Mouse (Mus musculus) heart, embryonic 15.5 days (tissue): ENCODE measurements around the gene Mill2. TPM values are rescaled to one million over a fixed set of nuclear protein-coding genes. Genes with fewer than 3 reads are reported as not detected.

Experiments
- ATAC-seq: fragments of 200-750 bp; cut with Nextera tagmentation; replicated peaks from 2 replicates; pipeline ENCODE4 v1.8.0; 2017; ENCODE audit warnings: low read depth, moderate TSS enrichment; ENCODE audit not compliant: insufficient number of reproducible peaks, insufficient read depth, low FRiP score
- H3K27ac ChIP-seq: fragments of 300-500 bp; sonication (generic); 2 replicates; pipeline ENCODE4 v1.5.1; 2015; ENCODE audit warnings: mild to moderate bottlenecking, inconsistent platforms
- H3K27me3 ChIP-seq: fragments of 300-500 bp; sonication (generic); 2 replicates; pipeline ENCODE4 v1.6.1; 2015; ENCODE audit warnings: inconsistent platforms
- H3K36me3 ChIP-seq: fragments of 300-500 bp; sonication (generic); 2 replicates; pipeline ENCODE4 v1.6.1; 2015; ENCODE audit warnings: mild to moderate bottlenecking, inconsistent platforms
- H3K4me1 ChIP-seq: fragments of 300-500 bp; sonication (generic); replicated peaks from 2 replicates; pipeline ENCODE4 v1.6.1; 2015; ENCODE audit warnings: inconsistent platforms
- H3K4me2 ChIP-seq: fragments of 300-500 bp; sonication (generic); 2 replicates; pipeline ENCODE4 v1.6.1; 2015; ENCODE audit warnings: inconsistent platforms, mild to moderate bottlenecking, moderate library complexity
- H3K4me3 ChIP-seq: fragments of 300-500 bp; sonication (generic); 2 replicates; pipeline ENCODE4 v1.5.1; 2015; ENCODE audit warnings: mild to moderate bottlenecking, inconsistent platforms
- H3K9ac ChIP-seq: fragments of 300-500 bp; sonication (generic); 2 replicates; pipeline ENCODE4 v1.6.1; 2015; ENCODE audit warnings: mild to moderate bottlenecking, inconsistent platforms
- H3K9me3 ChIP-seq: fragments of 300-500 bp; sonication (generic); replicated peaks from 2 replicates; pipeline ENCODE4 v1.6.1; 2016; ENCODE audit warnings: inconsistent platforms
- WGBS: fragments of 180-500 bp; shearing (Covaris S2); methylation state at CpG from one replicate; pipeline ENCODE4 v1.1.7; 2015; ENCODE audit warnings: mixed read lengths; 5-methylcytosine and 5-hydroxymethylcytosine counted together
- polyA plus RNA-seq: library from polyadenylated mRNA; unstranded; fragments of >200 nt; fragmentation: Nextera tagmentation; extraction: Ambion mirVana; gene quantifications from 2 replicates; pipeline ENCODE4 v1.2.1, GENCODE M21; 2015

The Mill2 gene
- polyA plus RNA-seq, 1 experiment from 2014 or later = 0.54 TPM

DNA sequence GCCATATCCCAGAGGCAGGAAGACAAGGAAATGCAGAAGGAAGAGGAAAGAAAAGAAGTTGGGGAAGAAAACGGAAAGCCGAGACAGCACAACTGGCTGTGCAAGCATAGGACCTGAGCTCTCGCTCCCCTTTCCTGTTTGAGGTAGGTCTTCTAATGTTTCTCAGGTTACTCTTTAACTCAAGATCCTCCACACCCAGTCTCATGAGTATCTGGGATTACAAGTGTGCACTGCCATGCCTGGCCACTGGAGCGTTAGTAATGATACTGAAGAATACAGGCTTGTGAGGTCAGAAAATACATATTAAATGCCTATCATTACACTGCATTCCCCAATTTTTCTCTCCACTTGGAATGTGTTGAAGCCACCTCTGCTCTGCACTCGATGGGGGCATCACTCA, 35.6 kb downstream of the Mill2 start:
- ATAC-seq = no peak
- Histone ChIP-seq H3K36me3 (no peaks in the 10 kb centered on the region), H3K27me3 (peaks cover 16% of the 10 kb centered on the region), H3K9me3 (no peaks in the 10 kb centered on the region), H3K27ac (no peak overlapping the region), H3K4me1 (peaks cover 4% of the 10 kb centered on the region; the same call in 1 of the 2 replicates), H3K4me2 (no peak overlapping the region), H3K4me3 (no peak overlapping the region), H3K9ac (no peak overlapping the region)
- WGBS = 77% methylated on average over 5 of the region's 5 CpGs

DNA sequence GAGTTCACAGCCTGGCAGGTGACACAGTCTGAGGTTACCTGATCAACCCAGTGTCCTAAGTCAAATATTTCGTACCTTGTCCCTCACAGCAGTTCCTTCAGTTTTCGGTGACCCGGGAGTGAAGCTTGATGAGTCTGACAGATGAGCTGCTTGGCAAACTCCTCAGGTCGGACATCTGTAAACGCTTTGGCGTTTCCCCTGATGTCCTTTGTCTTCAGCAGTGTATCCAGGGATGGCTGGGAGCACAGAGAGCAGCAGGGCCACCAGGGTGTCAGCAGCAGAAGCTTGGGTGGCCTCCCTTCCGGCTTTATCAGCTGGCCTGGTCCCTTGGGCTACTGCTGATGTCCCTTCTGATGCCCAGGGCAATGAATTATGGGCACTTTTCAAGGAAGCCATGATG, 38.9 kb downstream of the Mill2 start:
- no peak for ATAC-seq
- peaks cover 6% of the 10 kb centered on the region; the same call in 1 of the 2 replicates for H3K27me3 ChIP-seq
- no peak overlapping the region for H3K4me2 ChIP-seq
- no peak overlapping the region for H3K9ac ChIP-seq
- no peak overlapping the region for H3K4me3 ChIP-seq
- no peaks in the 10 kb centered on the region for H3K4me1 ChIP-seq
- no peaks in the 10 kb centered on the region for H3K36me3 ChIP-seq
- WGBS = 60% methylated on average over 7 of the region's 7 CpGs
- no peaks in the 10 kb centered on the region for H3K9me3 ChIP-seq
- no peak overlapping the region for H3K27ac ChIP-seq

DNA sequence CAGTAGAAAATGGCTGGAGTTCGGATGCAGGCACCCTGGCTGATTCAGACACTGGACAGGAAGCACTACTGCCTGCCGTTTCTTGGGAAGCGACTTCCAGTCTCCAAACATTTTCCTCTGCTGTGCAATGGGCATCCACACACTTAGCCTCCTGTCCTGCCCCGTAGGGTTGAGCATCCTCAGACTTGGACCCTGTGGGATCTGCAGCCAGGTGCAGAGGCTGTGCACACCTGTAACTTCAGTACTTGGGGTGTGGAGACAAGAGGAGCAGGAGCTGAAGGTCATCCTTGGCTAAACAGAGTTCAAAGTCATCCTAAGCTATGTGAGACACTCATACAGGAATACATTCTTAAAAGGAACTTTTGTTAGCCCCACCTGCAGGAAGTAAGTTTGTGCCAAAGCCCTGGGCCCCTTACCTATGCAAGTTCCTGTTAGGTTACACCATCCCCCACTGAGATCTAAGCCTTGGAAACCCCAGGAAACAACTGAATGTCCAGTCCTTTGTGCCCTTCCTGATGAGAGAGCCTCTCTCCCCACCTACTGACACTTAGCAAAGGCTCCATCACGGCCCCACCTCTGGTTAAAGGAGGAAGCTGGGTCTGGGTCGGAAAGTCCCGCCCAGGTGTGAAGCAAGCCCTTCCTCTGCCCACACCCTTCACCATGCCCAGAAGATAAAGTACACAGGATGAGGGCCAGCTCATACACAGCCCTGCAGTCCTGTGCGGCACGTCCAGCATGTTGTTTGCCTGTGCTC, 44.4 kb downstream of the Mill2 start:
- Histone ChIP-seq H3K4me2 (no peak overlapping the region), H3K27ac (no peak overlapping the region), H3K4me3 (no peak overlapping the region), H3K27me3 (no peaks in the 10 kb centered on the region), H3K4me1 (0 out of 2 replicates have a peak, but pooled peaks cover 6% of the 10 kb centered on the region), H3K9ac (no peak overlapping the region), H3K9me3 (no peaks in the 10 kb centered on the region), H3K36me3 (no peaks in the 10 kb centered on the region)
- 41% methylated on average over 9 of the region's 9 CpGs for WGBS
- 0 out of 2 replicates have a peak, but pooled peaks have one; percentile 29 for ATAC-seq

DNA sequence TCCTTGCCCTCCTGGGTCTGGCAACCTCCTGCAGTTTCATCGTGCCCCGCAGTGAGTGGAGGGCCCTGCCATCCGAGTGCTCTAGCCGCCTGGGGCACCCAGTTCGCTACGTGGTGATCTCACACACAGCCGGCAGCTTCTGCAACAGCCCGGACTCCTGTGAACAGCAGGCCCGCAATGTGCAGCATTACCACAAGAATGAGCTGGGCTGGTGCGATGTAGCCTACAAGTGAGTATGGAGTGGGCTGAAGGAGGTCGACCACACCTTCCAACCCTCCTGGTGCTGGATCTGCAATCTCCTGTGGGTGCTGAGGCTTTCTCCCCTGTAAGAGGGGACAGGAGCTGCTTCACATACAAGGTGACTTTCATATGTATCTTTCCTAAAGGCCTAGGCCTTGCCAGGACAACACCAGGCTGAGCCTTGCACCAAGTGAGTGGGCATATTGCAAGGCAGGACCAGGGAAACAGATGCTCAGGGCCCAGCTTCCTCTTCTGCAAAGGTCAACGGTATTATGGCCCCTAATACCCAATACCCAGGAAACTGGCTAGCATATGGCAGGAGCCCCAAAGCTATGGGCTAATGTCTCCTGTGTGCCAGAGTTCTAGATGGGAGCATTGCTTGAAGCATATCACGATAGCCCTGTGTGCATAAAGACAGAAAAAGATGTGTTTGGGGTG, 45.1 kb downstream of the Mill2 start:
- H3K9ac ChIP-seq = no peak overlapping the region
- 45% methylated on average over 13 of the region's 13 CpGs for WGBS
- no peak overlapping the region for H3K4me2 ChIP-seq
- 0 out of 2 replicates have a peak, but pooled peaks cover 6% of the 10 kb centered on the region for H3K4me1 ChIP-seq
- H3K27ac ChIP-seq = no peak overlapping the region
- H3K36me3 ChIP-seq = no peaks in the 10 kb centered on the region
- H3K27me3 ChIP-seq = no peaks in the 10 kb centered on the region
- no peak for ATAC-seq
- no peak overlapping the region for H3K4me3 ChIP-seq
- H3K9me3 ChIP-seq = no peaks in the 10 kb centered on the region

DNA sequence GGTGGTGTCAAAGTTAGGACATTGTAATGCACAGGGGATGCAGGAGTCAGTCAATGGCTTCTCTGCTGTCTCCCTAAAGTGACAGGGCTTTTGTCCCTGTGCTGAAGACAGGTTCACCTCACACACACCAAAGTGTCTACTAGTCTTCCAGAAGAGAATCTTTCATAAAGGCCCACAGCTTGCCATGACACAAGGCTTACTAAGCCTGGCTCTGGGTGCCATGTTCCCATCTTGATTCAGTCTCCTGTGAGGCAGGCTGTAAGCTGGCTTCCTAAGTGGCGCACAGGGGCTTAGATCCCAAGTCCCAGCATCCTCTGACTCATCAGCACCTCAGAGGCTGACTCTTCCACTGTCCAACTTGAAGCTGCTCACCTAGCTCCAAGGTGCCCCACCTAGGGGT, 47.2 kb downstream of the Mill2 start:
- Histone ChIP-seq H3K36me3 (no peaks in the 10 kb centered on the region), H3K27me3 (no peaks in the 10 kb centered on the region), H3K4me2 (no peak overlapping the region), H3K27ac (no peak overlapping the region), H3K9ac (no peak overlapping the region), H3K9me3 (no peaks in the 10 kb centered on the region), H3K4me1 (0 out of 2 replicates have a peak, but pooled peaks cover 6% of the 10 kb centered on the region), H3K4me3 (no peak overlapping the region)
- 68% methylated on average over 1 of the region's 1 CpGs for WGBS
- no peak for ATAC-seq

DNA sequence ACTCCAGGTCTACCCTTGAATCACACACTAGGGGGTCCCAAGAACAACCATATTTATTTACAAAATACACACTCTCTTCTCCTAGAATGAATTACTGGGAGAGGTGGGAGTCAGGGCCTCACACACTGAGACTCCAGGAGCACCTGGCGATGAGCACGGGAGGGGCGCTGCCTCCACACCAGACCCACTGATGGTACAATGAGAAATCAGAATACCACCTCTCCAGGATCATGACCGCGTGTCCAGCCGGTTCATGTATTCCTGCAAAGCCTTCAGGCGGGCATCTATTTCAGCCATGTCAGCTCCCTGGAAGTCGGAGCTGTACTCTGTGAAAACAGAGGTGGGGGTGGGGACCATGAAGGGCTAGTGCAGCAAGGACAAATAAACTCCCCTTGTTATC, 51.1 kb downstream of the Mill2 start:
- 90% methylated on average over 8 of the region's 8 CpGs for WGBS
- Histone ChIP-seq H3K9me3 (no peaks in the 10 kb centered on the region), H3K4me3 (no peak overlapping the region), H3K27me3 (peaks cover 15% of the 10 kb centered on the region), H3K4me2 (no peak overlapping the region), H3K4me1 (peaks cover 21% of the 10 kb centered on the region), H3K27ac (no peak overlapping the region), H3K9ac (no peak overlapping the region), H3K36me3 (no peaks in the 10 kb centered on the region)
- no peak for ATAC-seq

DNA sequence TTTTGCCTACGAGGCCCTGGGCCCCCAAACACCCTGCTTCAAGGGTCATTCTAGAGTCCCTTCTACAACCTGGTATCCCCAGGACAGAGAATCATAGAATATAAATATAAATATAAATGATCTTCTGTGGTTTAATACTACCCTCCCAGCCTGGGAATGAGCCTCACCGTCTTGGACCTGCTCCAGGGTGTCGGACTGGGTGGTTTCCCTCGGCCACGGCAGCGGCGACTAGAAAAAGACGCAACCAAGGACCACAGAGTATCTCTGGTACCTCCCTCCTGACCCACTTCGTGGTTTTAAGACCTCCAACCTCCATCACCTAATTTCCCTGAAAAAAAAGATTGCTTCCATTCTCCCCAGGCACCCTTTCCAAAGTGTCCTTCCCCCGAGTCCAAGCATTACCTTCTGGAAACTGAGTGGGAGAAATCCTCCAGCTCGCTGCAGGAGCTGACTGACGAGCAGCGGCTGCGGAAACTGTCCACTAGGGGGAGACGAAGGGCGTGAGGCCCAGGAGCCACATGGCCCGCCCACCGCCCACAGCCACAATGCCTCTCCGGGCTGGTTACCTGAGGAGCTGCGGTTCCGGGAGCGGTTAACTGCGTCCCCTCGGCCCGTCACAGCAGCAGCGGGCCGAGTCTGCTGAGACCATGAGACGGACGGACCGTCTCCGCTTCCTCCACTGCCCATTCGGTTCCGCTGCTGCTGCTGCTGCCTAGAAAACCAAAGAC, 52.3 kb downstream of the Mill2 start:
- H3K9me3 ChIP-seq = no peaks in the 10 kb centered on the region
- no peaks in the 10 kb centered on the region for H3K36me3 ChIP-seq
- no peak overlapping the region for H3K27ac ChIP-seq
- 17% methylated on average over 33 of the region's 33 CpGs for WGBS
- peak overlapping the region; percentile 48 for H3K4me3 ChIP-seq
- H3K27me3 ChIP-seq = peaks cover 15% of the 10 kb centered on the region
- peaks cover 21% of the 10 kb centered on the region for H3K4me1 ChIP-seq
- H3K4me2 ChIP-seq = peak overlapping the region; percentile 83
- peak overlapping the region; percentile 51; the same call in 1 of the 2 replicates for H3K9ac ChIP-seq
- ATAC-seq = peak; percentile 68

DNA sequence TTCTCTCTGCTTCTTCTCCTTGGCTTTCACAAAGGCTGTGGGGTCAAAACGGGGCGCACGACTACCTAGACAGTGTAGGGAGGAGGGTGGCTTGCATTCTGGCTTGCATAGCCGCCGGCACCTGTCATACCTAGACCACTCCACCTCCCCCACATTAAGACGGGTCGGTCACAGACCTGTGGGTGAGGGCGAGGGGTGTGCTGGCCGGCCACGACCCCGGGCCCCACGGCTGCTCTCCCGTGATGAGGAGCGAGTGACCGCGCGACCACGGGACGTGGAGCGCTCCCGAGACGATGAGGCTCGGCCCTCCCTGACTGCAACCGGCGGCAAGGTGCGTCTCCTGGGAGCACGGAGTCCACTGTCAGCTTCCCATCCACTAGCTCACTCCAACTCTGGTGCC, 53.2 kb downstream of the Mill2 start:
- peak; percentile 42; the same call in 1 of the 2 replicates for ATAC-seq
- H3K4me3 ChIP-seq = peak overlapping the region; percentile 48; the same call in 1 of the 2 replicates
- no peak overlapping the region for H3K27ac ChIP-seq
- WGBS = 24% methylated on average over 27 of the region's 27 CpGs
- peaks cover 15% of the 10 kb centered on the region for H3K27me3 ChIP-seq
- no peak overlapping the region for H3K9ac ChIP-seq
- H3K4me1 ChIP-seq = peaks cover 21% of the 10 kb centered on the region
- H3K4me2 ChIP-seq = peak overlapping the region; percentile 83
- no peaks in the 10 kb centered on the region for H3K36me3 ChIP-seq
- no peaks in the 10 kb centered on the region for H3K9me3 ChIP-seq

DNA sequence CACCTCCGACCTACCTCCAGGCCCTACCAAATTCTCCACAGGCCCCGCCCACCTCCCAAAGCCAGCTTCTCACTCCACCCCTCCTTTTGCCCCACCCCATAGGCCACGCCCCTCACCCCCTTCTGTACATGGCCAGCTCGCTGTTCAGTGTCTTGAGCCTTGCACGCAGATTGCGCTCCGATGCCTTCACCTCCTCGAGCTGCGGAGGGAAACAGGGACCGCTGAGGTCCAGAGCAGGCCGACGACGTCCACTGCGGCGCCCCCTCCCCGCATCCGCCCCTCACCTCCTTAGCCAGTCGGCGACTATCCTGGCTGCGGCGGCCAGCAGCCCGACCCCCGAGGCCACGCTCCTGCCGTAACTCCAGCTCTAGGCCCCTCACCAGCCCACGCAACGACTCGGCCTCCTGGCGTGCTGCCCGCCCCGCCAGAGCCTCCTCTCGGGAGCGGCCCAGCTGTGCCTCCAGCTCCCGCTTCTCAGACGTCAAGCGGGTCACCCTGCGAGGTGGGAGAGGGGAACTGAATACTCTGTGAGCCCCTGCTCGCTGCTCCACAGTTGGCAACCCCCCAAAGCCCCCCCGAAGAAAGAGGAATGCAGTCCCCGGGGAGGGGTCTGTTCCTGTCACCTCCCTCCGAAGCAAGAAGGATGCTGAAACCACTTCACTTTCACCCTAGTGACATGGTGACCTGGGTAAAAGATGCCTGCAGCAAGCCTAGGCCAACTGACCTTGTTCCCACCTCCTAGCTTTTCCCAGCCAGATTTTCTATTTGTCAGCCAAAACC, 54.1 kb downstream of the Mill2 start:
- H3K27ac ChIP-seq = no peak overlapping the region
- peaks cover 21% of the 10 kb centered on the region for H3K4me1 ChIP-seq
- peak overlapping the region; percentile 83 for H3K4me2 ChIP-seq
- peak overlapping the region; percentile 57 for H3K9ac ChIP-seq
- H3K36me3 ChIP-seq = no peaks in the 10 kb centered on the region
- ATAC-seq = peak; percentile 40
- H3K9me3 ChIP-seq = no peaks in the 10 kb centered on the region
- H3K4me3 ChIP-seq = peak overlapping the region; percentile 47
- peaks cover 15% of the 10 kb centered on the region for H3K27me3 ChIP-seq
- WGBS = 1% methylated on average over 37 of the region's 41 CpGs

DNA sequence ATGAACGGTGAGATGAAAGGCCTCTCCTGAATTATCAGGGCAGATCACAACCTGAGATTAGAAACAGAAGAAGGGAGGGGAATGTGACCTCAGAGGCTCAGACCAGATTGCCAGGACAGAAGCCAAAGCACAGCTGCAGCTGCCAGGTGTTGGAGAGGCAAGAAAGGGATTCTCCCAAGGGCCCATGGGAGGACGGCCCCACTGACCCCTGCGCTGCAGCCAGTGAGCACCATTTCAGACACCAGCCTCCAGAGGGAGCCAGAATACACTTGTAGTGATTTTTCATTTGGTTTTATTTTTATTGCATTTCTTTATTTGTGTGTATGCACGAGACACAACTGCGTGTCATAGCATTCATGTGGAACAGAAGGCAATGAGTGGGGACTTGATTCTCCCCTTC, 56.8 kb downstream of the Mill2 start:
- H3K36me3 ChIP-seq = peaks cover 15% of the 10 kb centered on the region; the same call in 1 of the 2 replicates
- H3K27ac ChIP-seq = no peak overlapping the region
- no peak overlapping the region for H3K4me2 ChIP-seq
- H3K4me1 ChIP-seq = peaks cover 21% of the 10 kb centered on the region
- no peak overlapping the region for H3K9ac ChIP-seq
- no peak for ATAC-seq
- no peaks in the 10 kb centered on the region for H3K9me3 ChIP-seq
- WGBS = 49% methylated on average over 5 of the region's 5 CpGs
- peaks cover 15% of the 10 kb centered on the region for H3K27me3 ChIP-seq
- no peak overlapping the region for H3K4me3 ChIP-seq

DNA sequence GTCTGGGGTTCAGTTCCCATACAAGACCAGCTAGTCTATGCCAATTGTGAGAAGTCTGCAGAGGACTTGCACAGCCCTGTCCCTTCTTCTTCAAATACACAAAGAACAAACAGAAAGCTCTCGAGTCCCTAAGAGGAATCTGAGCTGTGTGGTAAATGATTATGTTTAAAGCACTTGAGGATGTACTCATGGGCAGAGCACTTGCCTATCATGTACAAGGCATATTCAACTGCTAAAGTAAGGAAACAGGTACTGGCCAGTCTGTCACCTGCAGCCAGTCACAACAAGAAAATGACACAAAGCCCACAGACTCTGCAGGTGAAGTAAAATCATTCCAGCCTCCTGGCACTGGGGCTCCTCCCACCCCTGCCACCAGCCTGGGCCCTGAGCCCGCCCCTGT, 60.7 kb downstream of the Mill2 start:
- H3K36me3 ChIP-seq = peaks cover 26% of the 10 kb centered on the region

More for the DNA sequence above, 60.7 kb downstream of the Mill2 start:
- no peak overlapping the region for H3K4me2 ChIP-seq
- no peak overlapping the region for H3K4me3 ChIP-seq
- no peak overlapping the region for H3K27ac ChIP-seq
- no peaks in the 10 kb centered on the region for H3K4me1 ChIP-seq
- H3K9ac ChIP-seq = no peak overlapping the region
- 88% methylated on average over 2 of the region's 2 CpGs for WGBS
- ATAC-seq = no peak
- no peaks in the 10 kb centered on the region for H3K9me3 ChIP-seq
- no peaks in the 10 kb centered on the region for H3K27me3 ChIP-seq
